Comparison of ENCODE assay signal across 42 mouse cellular contexts in the genomic region with DNA sequence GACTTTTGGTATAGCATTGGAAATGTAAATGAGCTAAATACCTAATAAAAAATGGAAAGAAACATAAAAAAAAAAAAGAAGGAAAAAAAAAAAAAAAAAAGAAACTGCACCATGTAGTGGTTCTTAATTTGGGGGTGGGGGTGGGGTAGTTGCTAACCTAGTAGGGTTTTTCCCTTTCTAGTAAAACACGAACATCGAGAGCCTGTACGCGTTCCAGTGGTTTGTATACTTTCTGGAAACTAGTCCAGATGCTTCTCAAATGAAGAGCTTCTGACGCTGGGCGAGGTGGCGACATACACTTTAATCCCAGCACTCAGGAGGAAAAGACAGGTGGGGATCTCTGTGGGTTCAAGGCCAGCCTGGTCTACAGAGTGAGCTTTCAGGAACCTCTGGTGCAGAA. TPM values are rescaled to one million over a fixed set of nuclear protein-coding genes. Genes with fewer than 3 reads are reported as not detected.
"Had no signal": no experiment of that assay in that cellular context is flagged by ENCODE, and none has a peak within 500 bp of the region (broad histone marks: within the 10 kb centered on the region; RNA-seq: fewer than 3 reads in every experiment).

No protein-coding gene starts in this region.

- H3K9ac ChIP-seq: heart, embryonic 12.5 days; heart, embryonic 13.5 days; heart, embryonic 15.5 days; hindbrain, embryonic 12.5 days; hindbrain, embryonic 13.5 days; hindbrain, embryonic 14.5 days; hindbrain, embryonic 15.5 days; intestine, embryonic 15.5 days; kidney, embryonic 15.5 days had no signal

- H3K4me2 ChIP-seq: heart, embryonic 11.5 days; heart, embryonic 12.5 days; heart, embryonic 13.5 days; heart, embryonic 15.5 days; hindbrain, embryonic 12.5 days; hindbrain, embryonic 13.5 days; hindbrain, embryonic 14.5 days; hindbrain, embryonic 15.5 days; intestine, embryonic 15.5 days; kidney, embryonic 15.5 days had no signal

- DNase-seq: heart, postnatal 10 days; heart, postnatal 14 days; heart, postnatal 4 days; kidney, adult 11 months; kidney, adult 18-20 months; kidney, adult 2 months; kidney, adult 8-10 months; kidney, adult 9 months; kidney, postnatal 10 days; kidney, postnatal 14 days; kidney, postnatal 25 days; kidney, postnatal 36 days; kidney, postnatal 4 days; layer of hippocampus, adult 9-11 months; layer of hippocampus, postnatal 36 days had no signal

- H3K27me3 ChIP-seq: heart, embryonic 12.5 days; heart, embryonic 13.5 days; heart, embryonic 15.5 days; hindbrain, embryonic 12.5 days; hindbrain, embryonic 13.5 days; hindbrain, embryonic 15.5 days; intestine, embryonic 15.5 days; kidney, embryonic 15.5 days had no signal

- H3K27ac ChIP-seq: heart, embryonic 10.5 days; heart, embryonic 13.5 days; heart, embryonic 15.5 days; hindbrain, embryonic 10.5 days; hindbrain, embryonic 12.5 days; hindbrain, embryonic 13.5 days; hindbrain, embryonic 14.5 days; hindbrain, embryonic 15.5 days; hindbrain, postnatal 0 days; intestine, embryonic 15.5 days; kidney, embryonic 15.5 days; kidney, postnatal 0 days; layer of hippocampus, adult 2 months; left cerebral cortex, adult 2 months had no signal

- H3K4me1 ChIP-seq: intestine, embryonic 15.5 days had no signal

- H3K36me3 ChIP-seq: heart, embryonic 10.5 days; heart, embryonic 12.5 days; heart, embryonic 15.5 days; hindbrain, embryonic 10.5 days; hindbrain, embryonic 12.5 days; hindbrain, embryonic 13.5 days; hindbrain, embryonic 15.5 days; intestine, embryonic 15.5 days; kidney, embryonic 15.5 days had no signal

- H3K9me3 ChIP-seq: heart, embryonic 10.5 days; heart, embryonic 13.5 days; heart, embryonic 15.5 days; hindbrain, embryonic 10.5 days; hindbrain, embryonic 12.5 days; hindbrain, embryonic 13.5 days; hindbrain, embryonic 15.5 days; intestine, embryonic 15.5 days; kidney, embryonic 15.5 days had no signal

- H3K4me3 ChIP-seq: heart, embryonic 10.5 days; heart, embryonic 12.5 days; heart, embryonic 13.5 days; heart, embryonic 15.5 days; hindbrain, embryonic 10.5 days; hindbrain, embryonic 12.5 days; hindbrain, embryonic 13.5 days; hindbrain, embryonic 15.5 days; intestine, embryonic 15.5 days; kidney, embryonic 15.5 days; layer of hippocampus, adult 2 months; left cerebral cortex, adult 2 months had no signal

RNA-seq across cellular contexts. Expression of a gene that starts 41.0 kb away (rescaled TPM):
- total RNA-seq: heart, postnatal 14 days; heart, postnatal 4 days; hematopoietic stem cell, adult 5-6 weeks had no signal
- polyA plus RNA-seq: heart, embryonic 10.5 days; heart, embryonic 11.5 days; heart, embryonic 12.5 days; heart, embryonic 13.5 days; heart, embryonic 14.5 days; heart, postnatal 0 days; hindbrain, embryonic 10.5 days; hindbrain, embryonic 11.5 days; inflammation-experienced regulatory T-cells, adult 6 months; intestine, embryonic 14.5 days; intestine, embryonic 15.5 days; intestine, embryonic 16.5 days; intestine, postnatal 0 days; kidney, adult 2 months; kidney, embryonic 14.5 days; kidney, embryonic 15.5 days; kidney, embryonic 16.5 days; kidney, postnatal 0 days; large intestine, adult 2 months had no signal
